Mouse (Mus musculus) stomach, postnatal 0 days (tissue): ENCODE measurements around the gene Arpc2.

Experiments
- CTCF ChIP-seq: IDR thresholded peaks from 2 replicates; pipeline ENCODE4 v1.5.1; 2016; ENCODE audit warnings: antibody characterized with exemption, low read depth, mild to moderate bottlenecking, moderate library complexity
- EP300 ChIP-seq: optimal IDR thresholded peaks from 2 replicates; pipeline ENCODE3; 2016; ENCODE audit warnings: antibody characterized with exemption

DNA sequence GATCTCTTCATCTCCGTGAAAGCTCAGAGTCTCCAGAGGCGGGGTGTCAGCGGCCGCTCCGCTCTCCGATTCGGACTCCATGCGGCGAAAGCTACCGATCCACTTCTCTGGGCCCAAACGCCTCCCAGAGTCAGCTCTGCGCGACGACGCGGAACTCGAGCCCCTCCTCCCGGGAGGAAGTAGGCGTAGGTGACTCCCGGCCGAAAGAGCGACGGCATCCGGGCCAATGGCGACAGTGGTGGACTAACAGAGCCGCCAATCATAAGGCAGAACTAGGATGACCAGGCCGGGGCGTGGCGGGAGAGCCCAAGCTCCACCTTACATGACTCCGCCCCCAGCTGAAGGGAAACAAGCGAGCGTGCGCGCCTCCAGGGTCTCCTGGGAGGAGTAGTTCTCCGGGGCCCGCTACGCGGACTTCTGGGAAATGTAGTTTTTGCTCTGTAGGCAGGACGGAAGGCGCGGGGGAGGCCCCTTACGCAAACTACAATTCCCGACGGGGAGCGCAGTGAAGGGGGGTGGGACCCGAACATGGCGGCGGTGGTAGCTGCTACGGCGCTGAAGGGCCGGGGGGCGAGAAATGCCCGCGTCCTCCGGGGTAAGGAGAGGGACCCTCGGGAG lies 48.8 kb downstream of the Arpc2 start, which contains the start of the genes Aamp and Pnkd:
- TF ChIP-seq CTCF (peak; percentile 54), EP300 (no peak)
